In genomic region chr14:72532028-72532917, GRCm38 (mm10) we compare ENCODE assay signal across 8 mouse cellular contexts. TPM values are rescaled to one million over a fixed set of nuclear protein-coding genes. Genes with fewer than 3 reads are reported as not detected.
DNase-seq lines count a peak whose midpoint lies in the region; ATAC-seq lines count a peak whose summit lies in the region.

No protein-coding gene starts in this region.

- 0 out of 2 replicates have a peak, but pooled peaks cover 5% of the 10 kb centered on the region for H3K36me3 ChIP-seq in hindbrain, embryonic 14.5 days (replicated peaks; ENCODE audit: control insufficient read depth, insufficient read depth)
- H3K36me3 ChIP-seq in limb, embryonic 15.5 days: 0 out of 2 replicates have a peak, but pooled peaks cover 4% of the 10 kb centered on the region

- H3K4me3 ChIP-seq in hindbrain, embryonic 14.5 days (replicated peaks; ENCODE audit: low read length): peak overlapping the region; percentile 49
- H3K4me3 ChIP-seq in limb, embryonic 15.5 days: peak overlapping the region; percentile 38

- intact Hi-C loops in gastrocnemius, postnatal 36 days (cut with DNase I): no loop called here

- peak overlapping the region; percentile 96 for H3K4me2 ChIP-seq in hindbrain, embryonic 14.5 days (replicated peaks)
- H3K4me2 ChIP-seq in limb, embryonic 15.5 days: peak overlapping the region; percentile 85

- H3K9me3 ChIP-seq in hindbrain, embryonic 14.5 days (ENCODE audit: control insufficient read depth, low read length): no peaks in the 10 kb centered on the region
- no peaks in the 10 kb centered on the region for H3K9me3 ChIP-seq in limb, embryonic 15.5 days

- DNase-seq in adrenal gland, adult 2 months: peak; percentile 28
- DNase-seq in adrenal gland, adult 8-10 months: no peak
- DNase-seq in thymus, postnatal 4 days: peak; percentile 44
- no peak for DNase-seq in thymus, adult 18-20 months
- DNase-seq in hindbrain, embryonic 14.5 days (ENCODE audit: low spot score): peak; percentile 57
- peak; percentile 11 for DNase-seq in right cerebral cortex, adult 18-20 months
- no peak for DNase-seq in gastrocnemius, postnatal 36 days

- H3K27ac ChIP-seq in hindbrain, embryonic 14.5 days: no peak overlapping the region
- H3K27ac ChIP-seq in limb, embryonic 15.5 days: no peak overlapping the region

- no peaks in the 10 kb centered on the region for H3K4me1 ChIP-seq in hindbrain, embryonic 14.5 days (replicated peaks; ENCODE audit: control insufficient read depth, insufficient read depth, low read length)
- peaks cover 13% of the 10 kb centered on the region for H3K4me1 ChIP-seq in limb, embryonic 15.5 days

- H3K27me3 ChIP-seq in hindbrain, embryonic 14.5 days (ENCODE audit: control insufficient read depth, insufficient read depth, low read length): peaks cover 28% of the 10 kb centered on the region
- H3K27me3 ChIP-seq in limb, embryonic 15.5 days: peaks cover 38% of the 10 kb centered on the region

- ATAC-seq in hindbrain, embryonic 14.5 days (ENCODE audit: low FRiP score): peak; percentile 90
- no peak for ATAC-seq in limb, embryonic 15.5 days (ENCODE audit: insufficient number of reproducible peaks, low FRiP score, low TSS enrichment, low read depth)

- WGBS in hindbrain, embryonic 14.5 days: 6% methylated on average over 54 of the region's 54 CpGs
- WGBS in limb, embryonic 15.5 days: 3% methylated on average over 54 of the region's 54 CpGs

- H3K9ac ChIP-seq in hindbrain, embryonic 14.5 days: peak overlapping the region; percentile 67
- H3K9ac ChIP-seq in limb, embryonic 15.5 days: no peak overlapping the region

RNA-seq across cellular contexts. Expression of gene Gm9195, which starts 40.6 kb away (rescaled TPM):
- total RNA-seq in adrenal gland, adult 2 months (2021): not detected
- polyA plus RNA-seq in adrenal gland, adult 2 months (2012; rRNA removed): not detected in 2 replicates
- not detected for total RNA-seq in adrenal gland, adult 8-10 months (2022)
- polyA plus RNA-seq in hindbrain, embryonic 14.5 days (2014; fragmentation: Nextera tagmentation; extraction: Ambion mirVana): not detected in 2 replicates
- polyA plus RNA-seq in limb, embryonic 15.5 days (2015; fragmentation: Nextera tagmentation; extraction: Ambion mirVana): not detected in 2 replicates
- not detected for total RNA-seq in gastrocnemius, postnatal 36 days (2021)

Comparison
In these comparisons a context has a peak if more than half of its experiments do, and no peak if none do; other contexts are left out.
1. DNase-seq: peak in adrenal gland, adult 2 months (single experiment), thymus, postnatal 4 days (single experiment), hindbrain, embryonic 14.5 days (single experiment) and right cerebral cortex, adult 18-20 months (single experiment); none in adrenal gland, adult 8-10 months (single experiment), thymus, adult 18-20 months (0 of 2) and gastrocnemius, postnatal 36 days (0 of 2).